Mouse (Mus musculus): ENCODE results near the gene Sphkap. TPM values are rescaled to one million over a fixed set of nuclear protein-coding genes. Genes with fewer than 3 reads are reported as not detected.

The Sphkap gene
- polyA plus RNA-seq (2011; ENCODE audit: insufficient read depth, insufficient read length, low replicate concordance, missing spikeins): 0.35 TPM in 1 of 2 replicates, not detected in the other

GRCm38 (mm10) chr1:83408021-83408464, at the start of gene Sphkap:
TSS of gene Sphkap (minus strand) at chr1:83408200.
- TF ChIP-seq POLR2A (IDR thresholded peaks at IDR 0.05; ENCODE audit: borderline replicate concordance, control insufficient read depth, low read depth, low read length) (no peak), CTCF (IDR thresholded peaks at IDR 0.05; ENCODE audit: control insufficient read depth, insufficient read depth, low read length) (no peak)
- Histone ChIP-seq H3K4me3 (replicated peaks; ENCODE audit: control insufficient read depth, low read depth, low read length) (no peak within 1 kb of the TSS), H3K27ac (ENCODE audit: control insufficient read depth, insufficient read depth, low read depth, low read length, poor library complexity) (no peak within 1 kb of the TSS), H3K4me1 (ENCODE audit: control insufficient read depth, insufficient read depth, low read length) (no peaks in the 10 kb centered on the region)
- WGBS: 10% methylated on average over 16 of the region's 16 CpGs

GRCm38 (mm10) chr1:83451291-83451690, 43.3 kb upstream of the Sphkap start:
- H3K4me3 ChIP-seq (replicated peaks; ENCODE audit: control insufficient read depth, low read depth, low read length): no peak overlapping the region
- no peak overlapping the region for H3K27ac ChIP-seq (ENCODE audit: control insufficient read depth, insufficient read depth, low read depth, low read length, poor library complexity)
- no peak for TF ChIP-seq CTCF (IDR thresholded peaks at IDR 0.05; ENCODE audit: control insufficient read depth, insufficient read depth, low read length)
- WGBS: 79% methylated on average over 5 of the region's 5 CpGs
- H3K4me1 ChIP-seq (ENCODE audit: control insufficient read depth, insufficient read depth, low read length): no peaks in the 10 kb centered on the region

GRCm38 (mm10) chr1:83440422-83440821, 32.4 kb upstream of the Sphkap start:
- Histone ChIP-seq H3K4me3 (replicated peaks; ENCODE audit: control insufficient read depth, low read depth, low read length) (no peak overlapping the region), H3K4me1 (ENCODE audit: control insufficient read depth, insufficient read depth, low read length) (no peaks in the 10 kb centered on the region), H3K27ac (ENCODE audit: control insufficient read depth, insufficient read depth, low read depth, low read length, poor library complexity) (no peak overlapping the region)
- TF ChIP-seq POLR2A (IDR thresholded peaks at IDR 0.05; ENCODE audit: borderline replicate concordance, control insufficient read depth, low read depth, low read length) (no peak), CTCF (IDR thresholded peaks at IDR 0.05; ENCODE audit: control insufficient read depth, insufficient read depth, low read length) (no peak)
- WGBS: 90% methylated on average over 2 of the region's 2 CpGs

GRCm38 (mm10) chr1:83433932-83434331, 25.9 kb upstream of the Sphkap start:
- no peak overlapping the region for H3K27ac ChIP-seq (ENCODE audit: control insufficient read depth, insufficient read depth, low read depth, low read length, poor library complexity)
- H3K4me3 ChIP-seq (replicated peaks; ENCODE audit: control insufficient read depth, low read depth, low read length): no peak overlapping the region

GRCm38 (mm10) chr1:83429866-83430265, 21.9 kb upstream of the Sphkap start:
- Histone ChIP-seq H3K4me3 (replicated peaks; ENCODE audit: control insufficient read depth, low read depth, low read length) (no peak overlapping the region), H3K27ac (ENCODE audit: control insufficient read depth, insufficient read depth, low read depth, low read length, poor library complexity) (no peak overlapping the region), H3K4me1 (ENCODE audit: control insufficient read depth, insufficient read depth, low read length) (no peaks in the 10 kb centered on the region)
- TF ChIP-seq POLR2A (IDR thresholded peaks at IDR 0.05; ENCODE audit: borderline replicate concordance, control insufficient read depth, low read depth, low read length) (no peak), CTCF (IDR thresholded peaks at IDR 0.05; ENCODE audit: control insufficient read depth, insufficient read depth, low read length) (no peak)

More at GRCm38 (mm10) chr1:83433932-83434331, 25.9 kb upstream of the Sphkap start:
- TF ChIP-seq POLR2A (IDR thresholded peaks at IDR 0.05; ENCODE audit: borderline replicate concordance, control insufficient read depth, low read depth, low read length) (no peak), CTCF (IDR thresholded peaks at IDR 0.05; ENCODE audit: control insufficient read depth, insufficient read depth, low read length) (no peak)
- WGBS: 85% methylated on average over 3 of the region's 3 CpGs
- H3K4me1 ChIP-seq (ENCODE audit: control insufficient read depth, insufficient read depth, low read length): no peaks in the 10 kb centered on the region

GRCm38 (mm10) chr1:83407616-83408015, 384 bp downstream of the Sphkap start:
- Histone ChIP-seq H3K4me3 (replicated peaks; ENCODE audit: control insufficient read depth, low read depth, low read length) (no peak overlapping the region), H3K4me1 (ENCODE audit: control insufficient read depth, insufficient read depth, low read length) (no peaks in the 10 kb centered on the region), H3K27ac (ENCODE audit: control insufficient read depth, insufficient read depth, low read depth, low read length, poor library complexity) (no peak overlapping the region)
- 3% methylated on average over 11 of the region's 11 CpGs for WGBS
- TF ChIP-seq CTCF (IDR thresholded peaks at IDR 0.05; ENCODE audit: control insufficient read depth, insufficient read depth, low read length) (no peak), POLR2A (IDR thresholded peaks at IDR 0.05; ENCODE audit: borderline replicate concordance, control insufficient read depth, low read depth, low read length) (no peak)

GRCm38 (mm10) chr1:83406882-83407549, 984 bp downstream of the Sphkap start:
- Histone ChIP-seq H3K4me1 (ENCODE audit: control insufficient read depth, insufficient read depth, low read length) (no peaks in the 10 kb centered on the region), H3K4me3 (replicated peaks; ENCODE audit: control insufficient read depth, low read depth, low read length) (no peak overlapping the region), H3K27ac (ENCODE audit: control insufficient read depth, insufficient read depth, low read depth, low read length, poor library complexity) (no peak overlapping the region)
- TF ChIP-seq POLR2A (IDR thresholded peaks at IDR 0.05; ENCODE audit: borderline replicate concordance, control insufficient read depth, low read depth, low read length): no peak
- no peak for TF ChIP-seq CTCF (IDR thresholded peaks at IDR 0.05; ENCODE audit: control insufficient read depth, insufficient read depth, low read length)
- 6% methylated on average over 8 of the region's 8 CpGs for WGBS

- 52% methylated on average over 1 of the region's 1 CpGs for WGBS
- Histone ChIP-seq H3K4me1 (ENCODE audit: control insufficient read depth, insufficient read depth, low read length) (no peaks in the 10 kb centered on the region), H3K4me3 (replicated peaks; ENCODE audit: control insufficient read depth, low read depth, low read length) (no peak overlapping the region), H3K27ac (ENCODE audit: control insufficient read depth, insufficient read depth, low read depth, low read length, poor library complexity) (no peak overlapping the region)
- TF ChIP-seq POLR2A (IDR thresholded peaks at IDR 0.05; ENCODE audit: borderline replicate concordance, control insufficient read depth, low read depth, low read length) (no peak), CTCF (IDR thresholded peaks at IDR 0.05; ENCODE audit: control insufficient read depth, insufficient read depth, low read length) (no peak)
Observed at GRCm38 (mm10) chr1:83401079-83401478, 6.9 kb downstream of the Sphkap start.
